Mouse (Mus musculus) midbrain, embryonic 15.5 days (tissue): ENCODE measurements around the gene Map4k5. TPM values are rescaled to one million over a fixed set of nuclear protein-coding genes. Genes with fewer than 3 reads are reported as not detected.

Source experiments
- ATAC-seq: fragments of 200-750 bp; cut with Nextera tagmentation; replicated peaks from 2 replicates; pipeline ENCODE4 v1.8.0; 2017; ENCODE audit warnings: moderate TSS enrichment
- H3K27ac ChIP-seq: fragments of 300-500 bp; sonication (generic); 2 replicates; pipeline ENCODE4 v1.5.1; 2015; ENCODE audit warnings: mild to moderate bottlenecking, inconsistent platforms
- H3K27me3 ChIP-seq: fragments of 300-500 bp; sonication (generic); replicated peaks from 2 replicates; pipeline ENCODE4 v1.6.1; 2015; ENCODE audit warnings: inconsistent platforms
- H3K36me3 ChIP-seq: fragments of 300-500 bp; sonication (generic); replicated peaks from 2 replicates; pipeline ENCODE4 v1.6.1; 2015; ENCODE audit warnings: inconsistent platforms
- H3K4me1 ChIP-seq: fragments of 300-500 bp; sonication (generic); 2 replicates; pipeline ENCODE4 v1.6.1; 2015; ENCODE audit warnings: inconsistent platforms
- H3K4me2 ChIP-seq: fragments of 300-500 bp; sonication (generic); 2 replicates; pipeline ENCODE4 v1.6.1; 2015; ENCODE audit warnings: inconsistent platforms, mild to moderate bottlenecking, moderate library complexity
- H3K4me3 ChIP-seq: fragments of 300-500 bp; sonication (generic); 2 replicates; pipeline ENCODE4 v1.5.1; 2015; ENCODE audit warnings: mild to moderate bottlenecking, inconsistent platforms
- H3K9ac ChIP-seq: fragments of 300-500 bp; sonication (generic); 2 replicates; pipeline ENCODE4 v1.6.1; 2015; ENCODE audit warnings: mild to moderate bottlenecking, inconsistent platforms
- H3K9me3 ChIP-seq: fragments of 300-500 bp; sonication (generic); 2 replicates; pipeline ENCODE4 v1.6.1; 2016; ENCODE audit warnings: inconsistent platforms
- WGBS: fragments of 180-500 bp; shearing (Covaris S2); methylation state at CpG from one replicate; pipeline ENCODE4 v1.1.7; 2015; ENCODE audit warnings: mixed read lengths; 5-methylcytosine and 5-hydroxymethylcytosine counted together
- polyA plus RNA-seq: library from polyadenylated mRNA; unstranded; fragments of >200 nt; fragmentation: Nextera tagmentation; extraction: Ambion mirVana; gene quantifications from 2 replicates; pipeline ENCODE4 v1.2.1, GENCODE M21; 2015

Gene Map4k5
- polyA plus RNA-seq, 1 experiment from 2014 or later: 31.6 TPM

DNA sequence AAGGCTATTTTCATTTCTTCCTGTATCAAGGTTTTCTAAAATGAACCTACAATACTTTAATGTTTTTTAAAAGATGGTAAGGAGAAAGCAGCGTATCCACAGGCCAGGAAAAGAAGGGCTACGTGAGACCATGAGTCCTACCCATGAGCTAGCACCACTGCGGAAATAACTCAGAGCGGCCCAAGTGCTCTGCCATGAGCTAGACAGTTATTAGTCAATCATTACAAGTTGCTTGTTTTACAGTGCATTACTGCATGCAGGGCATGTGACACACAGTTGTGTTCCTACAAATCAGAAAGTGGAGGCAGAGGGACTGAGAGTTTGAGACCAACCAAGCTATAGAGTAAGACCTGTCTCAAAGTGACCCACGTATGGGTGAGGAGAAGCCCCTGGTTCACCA is 8.9 kb downstream of the Map4k5 start:
- H3K4me3 ChIP-seq: no peak overlapping the region
- no peaks in the 10 kb centered on the region for H3K9me3 ChIP-seq
- no peak overlapping the region for H3K9ac ChIP-seq
- no peak overlapping the region for H3K4me2 ChIP-seq
- no peaks in the 10 kb centered on the region for H3K36me3 ChIP-seq
- no peak for ATAC-seq
- H3K4me1 ChIP-seq: peaks cover 18% of the 10 kb centered on the region
- H3K27ac ChIP-seq: no peak overlapping the region
- H3K27me3 ChIP-seq: no peaks in the 10 kb centered on the region
- 98% methylated on average over 5 of the region's 5 CpGs for WGBS

DNA sequence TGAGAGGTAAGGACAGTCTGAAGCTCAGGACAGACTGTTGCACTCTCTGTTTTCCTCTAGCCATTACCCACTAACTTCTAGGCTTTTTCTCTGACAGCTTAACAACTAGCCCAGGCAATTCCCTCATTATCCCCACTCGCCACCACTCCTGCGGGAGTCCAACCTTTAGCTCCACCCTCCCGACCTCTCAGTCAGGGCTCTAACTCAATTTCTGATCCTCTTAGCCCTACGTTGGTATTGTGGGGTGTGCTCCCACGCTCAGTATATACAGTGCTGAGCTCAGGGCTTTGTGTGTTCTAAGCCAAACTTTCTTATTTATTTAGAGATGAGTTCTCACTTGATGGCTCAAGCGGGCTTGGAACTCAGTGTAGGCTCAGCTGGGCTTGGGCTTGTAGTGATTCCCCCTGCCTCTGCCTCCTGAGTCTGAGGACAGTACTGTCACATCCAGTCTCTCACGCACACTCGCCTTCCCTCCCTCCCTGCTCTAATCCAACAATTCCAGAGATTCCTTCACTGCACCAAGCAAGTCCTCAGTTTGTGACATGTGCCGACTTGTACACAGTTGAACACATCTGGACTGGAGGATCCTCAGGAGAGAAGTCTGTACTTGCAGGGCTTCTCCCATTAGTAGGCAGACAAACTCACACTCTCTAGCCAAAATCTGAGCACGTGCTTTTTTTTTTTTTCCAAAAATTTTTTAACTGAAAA is 11.6 kb downstream of the Map4k5 start:
- H3K36me3 ChIP-seq: no peaks in the 10 kb centered on the region
- no peak overlapping the region for H3K27ac ChIP-seq
- no peak overlapping the region for H3K4me3 ChIP-seq
- no peaks in the 10 kb centered on the region for H3K9me3 ChIP-seq
- 25% methylated on average over 10 of the region's 10 CpGs for WGBS
- peaks cover 12% of the 10 kb centered on the region for H3K4me1 ChIP-seq
- H3K4me2 ChIP-seq: no peak overlapping the region
- no peak overlapping the region for H3K9ac ChIP-seq
- ATAC-seq: no peak
- no peaks in the 10 kb centered on the region for H3K27me3 ChIP-seq

DNA sequence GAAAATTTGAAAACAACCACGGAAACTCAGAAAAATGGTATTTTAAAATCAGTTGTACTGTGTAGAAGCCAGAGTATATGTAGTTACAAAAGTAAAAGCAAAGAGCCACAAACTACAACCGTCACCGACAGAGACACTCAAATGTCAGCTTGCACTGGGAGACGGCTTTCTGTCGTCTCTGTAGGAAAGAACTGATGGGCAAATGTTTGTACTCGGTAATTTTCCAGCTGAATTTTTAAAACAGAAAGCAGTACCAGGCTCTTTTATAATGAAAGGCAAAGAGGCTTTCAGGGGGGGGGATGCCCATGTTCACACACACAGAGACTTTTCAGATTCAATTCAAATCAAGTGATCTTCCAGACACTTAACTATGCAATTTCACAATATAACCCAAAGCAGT is 13.3 kb downstream of the Map4k5 start:
- no peak for ATAC-seq

DNA sequence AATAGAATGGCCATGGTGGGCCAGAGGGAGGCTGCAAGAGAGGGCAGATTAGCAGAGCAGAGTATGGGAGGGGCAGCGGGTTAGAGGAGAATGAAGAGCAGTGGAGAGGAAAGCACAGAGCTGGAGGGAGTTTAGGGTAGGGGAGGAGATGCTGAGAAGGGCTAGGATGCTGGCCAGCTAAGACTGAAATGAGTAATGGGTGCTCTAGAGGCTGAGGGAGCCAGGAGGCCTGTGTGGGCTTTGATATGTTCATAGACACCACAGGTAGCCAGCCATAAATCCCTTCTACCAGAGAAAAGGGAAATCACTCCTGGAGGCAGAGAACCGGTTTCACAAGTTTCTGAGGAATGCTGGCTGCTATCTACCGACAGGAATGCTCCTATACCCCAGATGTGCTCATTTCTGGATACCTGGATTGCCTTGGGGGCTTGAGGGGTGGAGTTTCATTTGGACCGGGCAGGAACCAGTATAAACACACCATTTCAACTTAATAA is 13.8 kb downstream of the Map4k5 start:
- ATAC-seq: no peak; the same call in 1 of the 2 replicates
- no peaks in the 10 kb centered on the region for H3K36me3 ChIP-seq

More for the DNA sequence above, 13.3 kb downstream of the Map4k5 start:
- no peak overlapping the region for H3K9ac ChIP-seq
- no peak overlapping the region for H3K4me2 ChIP-seq
- WGBS: 18% methylated on average over 6 of the region's 6 CpGs
- no peak overlapping the region for H3K27ac ChIP-seq
- no peaks in the 10 kb centered on the region for H3K9me3 ChIP-seq
- H3K27me3 ChIP-seq: no peaks in the 10 kb centered on the region
- H3K4me1 ChIP-seq: peaks cover 12% of the 10 kb centered on the region
- H3K36me3 ChIP-seq: no peaks in the 10 kb centered on the region
- H3K4me3 ChIP-seq: no peak overlapping the region

DNA sequence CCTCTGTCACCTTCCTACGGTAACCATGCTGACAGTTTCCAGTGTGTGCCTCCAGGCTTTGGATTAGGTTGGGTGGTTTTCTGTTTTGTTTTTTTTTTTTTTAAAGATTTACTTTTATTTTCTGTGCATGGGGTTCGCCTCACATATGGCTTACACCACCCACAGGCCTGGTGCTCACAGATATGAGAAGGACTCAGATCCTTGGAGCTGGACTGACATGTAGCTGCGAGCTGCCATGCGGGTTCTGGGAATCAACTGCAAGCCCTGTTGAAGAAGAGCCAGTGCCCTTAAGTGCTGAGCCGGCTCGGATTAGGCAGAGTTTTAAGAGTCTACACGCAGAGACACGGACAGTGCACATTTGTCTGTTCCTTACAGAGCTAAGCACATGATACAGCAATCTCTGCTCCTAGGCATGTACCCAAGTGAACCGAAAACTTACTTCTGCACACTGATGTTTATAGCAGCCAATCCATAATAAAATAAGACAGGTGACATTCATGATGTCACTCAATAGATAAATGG is 15.1 kb downstream of the Map4k5 start:
- Histone ChIP-seq H3K4me3 (no peak overlapping the region), H3K27me3 (no peaks in the 10 kb centered on the region), H3K9ac (no peak overlapping the region), H3K4me1 (peaks cover 12% of the 10 kb centered on the region), H3K36me3 (no peaks in the 10 kb centered on the region), H3K9me3 (no peaks in the 10 kb centered on the region), H3K27ac (no peak overlapping the region), H3K4me2 (no peak overlapping the region)
- WGBS: 90% methylated on average over 9 of the region's 9 CpGs
- ATAC-seq: no peak

More for the DNA sequence above, 13.8 kb downstream of the Map4k5 start:
- no peaks in the 10 kb centered on the region for H3K27me3 ChIP-seq
- no peak overlapping the region for H3K4me2 ChIP-seq
- WGBS: 9% methylated on average over 4 of the region's 4 CpGs
- no peak overlapping the region for H3K4me3 ChIP-seq
- no peaks in the 10 kb centered on the region for H3K9me3 ChIP-seq
- H3K27ac ChIP-seq: no peak overlapping the region
- H3K9ac ChIP-seq: no peak overlapping the region
- peaks cover 12% of the 10 kb centered on the region for H3K4me1 ChIP-seq

DNA sequence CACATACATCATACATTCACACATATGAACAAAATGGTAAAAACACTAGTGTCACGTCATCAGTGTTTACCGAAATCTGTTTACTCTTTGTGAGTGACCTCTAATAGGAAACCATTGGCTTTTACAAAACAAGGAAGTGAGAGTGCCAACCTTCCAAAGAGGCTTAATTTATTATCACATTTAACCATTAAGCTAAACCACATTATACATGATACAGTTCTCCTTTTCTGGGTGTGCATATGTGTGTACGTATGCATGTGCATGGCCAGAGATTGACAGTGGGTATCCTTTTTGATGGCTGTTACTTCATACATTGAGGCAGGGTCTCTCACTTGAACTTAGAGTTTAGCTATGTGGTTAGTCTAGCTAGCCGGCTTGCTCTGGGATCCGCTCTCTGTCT is 21.4 kb downstream of the Map4k5 start:
- no peak overlapping the region for H3K27ac ChIP-seq
- ATAC-seq: no peak

DNA sequence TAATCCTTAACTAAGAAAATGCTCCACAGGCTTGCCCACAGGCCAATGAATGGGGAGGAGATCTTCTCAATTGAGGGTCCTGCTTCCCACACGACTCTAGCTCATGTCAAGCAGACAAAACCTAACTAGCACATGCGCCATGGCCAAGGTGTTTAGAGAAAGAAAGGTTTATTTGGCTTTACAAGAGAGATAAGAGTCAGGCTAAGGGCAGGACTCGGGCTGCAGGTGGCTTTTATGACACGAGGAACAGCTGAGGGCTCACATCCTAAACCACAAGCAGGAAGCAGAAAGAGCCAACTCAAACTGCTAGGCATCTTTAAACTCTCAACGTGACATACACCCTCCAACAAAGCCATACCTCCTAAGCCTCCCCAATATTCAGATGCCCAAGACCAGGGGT is 25.7 kb downstream of the Map4k5 start:
- H3K27ac ChIP-seq: no peak overlapping the region
- no peak overlapping the region for H3K4me3 ChIP-seq
- H3K4me1 ChIP-seq: no peaks in the 10 kb centered on the region; the same call in 1 of the 2 replicates
- H3K9ac ChIP-seq: no peak overlapping the region
- WGBS: 88% methylated on average over 5 of the region's 5 CpGs
- H3K27me3 ChIP-seq: no peaks in the 10 kb centered on the region
- no peak for ATAC-seq
- H3K9me3 ChIP-seq: no peaks in the 10 kb centered on the region
- no peaks in the 10 kb centered on the region for H3K36me3 ChIP-seq
- no peak overlapping the region for H3K4me2 ChIP-seq

More for the DNA sequence above, 21.4 kb downstream of the Map4k5 start:
- Histone ChIP-seq H3K9ac (no peak overlapping the region), H3K9me3 (no peaks in the 10 kb centered on the region), H3K4me1 (no peaks in the 10 kb centered on the region), H3K27me3 (no peaks in the 10 kb centered on the region), H3K4me2 (no peak overlapping the region), H3K36me3 (no peaks in the 10 kb centered on the region), H3K4me3 (no peak overlapping the region)
- 96% methylated on average over 5 of the region's 5 CpGs for WGBS

DNA sequence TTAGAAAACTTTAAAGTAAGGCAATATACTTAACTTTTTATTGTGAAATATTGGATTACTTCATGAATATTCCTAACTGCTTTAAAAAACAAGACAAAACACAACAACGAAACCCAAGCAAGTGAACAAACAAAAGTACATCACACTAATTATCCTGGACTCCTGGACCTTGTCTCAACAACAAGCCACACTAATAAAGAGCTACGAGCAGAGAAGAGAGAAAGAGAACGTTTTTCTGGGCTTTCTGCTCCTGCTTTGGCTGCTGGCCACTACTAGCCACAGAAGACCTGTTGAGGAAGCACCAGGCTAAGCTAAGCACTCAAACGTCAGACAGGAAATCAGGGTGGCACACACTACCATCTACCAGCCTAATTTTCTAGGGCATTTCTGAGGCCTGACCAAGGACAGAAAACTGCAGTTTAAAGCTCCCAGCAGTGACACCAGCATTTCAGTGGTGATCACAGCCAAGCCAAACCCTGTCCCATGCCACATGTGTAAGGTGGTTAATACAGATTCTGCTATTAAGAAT is 28.8 kb downstream of the Map4k5 start:
- 70% methylated on average over 4 of the region's 4 CpGs for WGBS
- no peak overlapping the region for H3K9ac ChIP-seq
- H3K4me1 ChIP-seq: no peaks in the 10 kb centered on the region; the same call in 1 of the 2 replicates
- no peak overlapping the region for H3K4me2 ChIP-seq
- no peak for ATAC-seq
- H3K27ac ChIP-seq: no peak overlapping the region
- no peaks in the 10 kb centered on the region for H3K27me3 ChIP-seq
- no peaks in the 10 kb centered on the region for H3K9me3 ChIP-seq
- H3K36me3 ChIP-seq: no peaks in the 10 kb centered on the region
- H3K4me3 ChIP-seq: no peak overlapping the region

DNA sequence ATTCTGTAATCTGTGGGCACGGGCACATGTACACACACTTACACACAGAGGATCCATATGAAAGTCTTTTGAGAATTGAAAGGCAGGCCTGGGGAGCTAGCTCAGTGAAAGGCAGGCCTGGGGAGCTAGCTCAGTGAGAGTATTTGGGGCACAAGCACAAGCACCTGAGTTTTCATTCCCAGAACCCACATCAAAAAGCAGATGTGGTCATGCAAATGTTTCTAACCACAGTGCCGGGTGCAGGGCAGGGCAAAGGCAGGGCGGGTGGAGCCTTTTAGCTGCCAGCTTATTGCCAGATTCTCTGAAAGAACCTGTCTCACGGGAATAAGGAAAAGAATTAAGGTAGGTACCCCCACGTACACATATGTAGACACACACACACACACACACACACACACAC is 29.5 kb downstream of the Map4k5 start:
- 80% methylated on average over 5 of the region's 5 CpGs for WGBS
- no peak for ATAC-seq

DNA sequence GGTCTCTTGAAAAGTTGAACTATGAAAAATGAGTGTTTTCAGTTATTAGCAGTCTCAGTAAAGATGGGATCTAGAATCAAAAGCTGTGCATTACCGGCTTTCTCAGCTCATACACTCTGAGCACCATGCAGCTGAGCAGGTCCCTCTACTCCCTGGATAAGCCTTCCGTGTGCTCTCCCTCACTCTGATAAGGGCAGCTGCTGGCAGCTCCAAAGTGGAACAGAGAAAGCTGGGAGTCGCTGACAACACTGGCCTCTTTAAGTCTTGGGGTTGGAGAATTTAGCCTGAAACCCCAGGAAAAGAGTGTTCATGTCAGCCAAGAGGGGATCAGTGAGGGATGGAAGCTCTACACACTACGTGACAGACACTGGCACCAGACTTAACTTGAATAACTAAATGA is 34.2 kb downstream of the Map4k5 start:
- H3K36me3 ChIP-seq: peaks cover 8% of the 10 kb centered on the region; the same call in 1 of the 2 replicates
- 92% methylated on average over 4 of the region's 4 CpGs for WGBS
- ATAC-seq: no peak

More for the DNA sequence above, 29.5 kb downstream of the Map4k5 start:
- H3K4me2 ChIP-seq: no peak overlapping the region
- H3K27ac ChIP-seq: no peak overlapping the region
- no peaks in the 10 kb centered on the region; the same call in 1 of the 2 replicates for H3K4me1 ChIP-seq
- no peaks in the 10 kb centered on the region for H3K9me3 ChIP-seq
- H3K36me3 ChIP-seq: no peaks in the 10 kb centered on the region
- H3K27me3 ChIP-seq: no peaks in the 10 kb centered on the region
- no peak overlapping the region for H3K4me3 ChIP-seq
- no peak overlapping the region for H3K9ac ChIP-seq

DNA sequence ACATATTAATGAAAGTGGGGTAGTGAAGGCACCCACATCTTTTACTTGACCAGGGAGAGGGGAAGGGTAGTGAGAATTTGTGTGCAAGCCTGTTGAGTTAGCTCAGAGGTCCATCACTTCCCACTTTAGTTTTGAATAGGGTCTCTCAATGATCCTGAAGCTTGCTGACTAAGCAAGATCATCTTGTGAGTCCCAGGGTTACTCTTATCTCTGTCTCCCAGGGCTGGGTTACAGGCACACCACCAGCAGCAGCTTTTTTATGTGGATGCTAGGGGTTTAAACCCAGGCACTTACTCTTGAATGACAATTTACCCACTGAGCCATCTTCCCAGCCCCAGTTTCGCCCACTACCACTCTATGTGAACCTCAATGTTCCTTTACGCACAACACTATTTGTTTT is 35.4 kb downstream of the Map4k5 start:
- 93% methylated on average over 2 of the region's 2 CpGs for WGBS
- Histone ChIP-seq H3K36me3 (peaks cover 8% of the 10 kb centered on the region; the same call in 1 of the 2 replicates), H3K4me3 (no peak overlapping the region), H3K4me2 (no peak overlapping the region), H3K4me1 (no peaks in the 10 kb centered on the region), H3K27ac (no peak overlapping the region), H3K9ac (no peak overlapping the region), H3K9me3 (no peaks in the 10 kb centered on the region), H3K27me3 (no peaks in the 10 kb centered on the region)
- no peak for ATAC-seq

More for the DNA sequence above, 34.2 kb downstream of the Map4k5 start:
- H3K9ac ChIP-seq: no peak overlapping the region
- H3K4me1 ChIP-seq: no peaks in the 10 kb centered on the region
- no peaks in the 10 kb centered on the region for H3K27me3 ChIP-seq
- H3K27ac ChIP-seq: no peak overlapping the region
- no peak overlapping the region for H3K4me3 ChIP-seq
- no peaks in the 10 kb centered on the region for H3K9me3 ChIP-seq
- no peak overlapping the region for H3K4me2 ChIP-seq

DNA sequence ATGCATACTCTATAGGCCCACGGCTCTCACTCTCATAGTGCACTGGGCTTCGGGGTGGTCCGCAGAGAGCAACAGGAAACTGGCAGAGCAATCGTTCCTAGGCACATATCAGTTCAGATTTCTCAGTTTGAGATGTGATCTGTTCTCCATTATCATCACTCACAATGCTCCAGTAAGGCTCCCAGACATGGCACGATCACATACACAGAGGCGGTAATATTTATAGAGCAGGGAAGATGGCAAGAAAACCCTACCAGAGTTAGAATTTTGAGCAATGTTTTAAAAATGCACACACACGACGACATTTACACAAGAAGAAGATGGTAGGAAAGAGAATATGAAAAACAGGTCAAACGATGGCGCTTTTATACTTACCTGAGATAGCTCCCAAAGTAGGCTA is 36.6 kb downstream of the Map4k5 start:
- Histone ChIP-seq H3K27ac (no peak overlapping the region), H3K36me3 (peaks cover 8% of the 10 kb centered on the region; the same call in 1 of the 2 replicates)

More for the DNA sequence above, 36.6 kb downstream of the Map4k5 start:
- no peak for ATAC-seq
- 95% methylated on average over 10 of the region's 10 CpGs for WGBS
- Histone ChIP-seq H3K9ac (no peak overlapping the region), H3K4me1 (no peaks in the 10 kb centered on the region), H3K4me3 (no peak overlapping the region), H3K9me3 (no peaks in the 10 kb centered on the region), H3K4me2 (no peak overlapping the region), H3K27me3 (no peaks in the 10 kb centered on the region)
